In genomic region chr8:115157977-115158720, GRCm38 (mm10) we compare ENCODE assay signal across 9 mouse cellular contexts.
DNase-seq lines count a peak whose midpoint lies in the region; ATAC-seq and TF ChIP-seq lines count a peak whose summit lies in the region.
"Had no signal": no experiment of that assay in that cellular context is flagged by ENCODE, and none has a peak within 500 bp of the region (broad histone marks: within the 10 kb centered on the region; RNA-seq: fewer than 3 reads in every experiment).

No protein-coding gene starts in this region.

- intact Hi-C loops in left cerebral cortex, adult 2 months (cut with DNase I): loop anchor here (2.0 to 10.0 kb wide), 6 partner anchors 61 to 1217 kb away; partner anchors contain the start of gene Maf

- no peak for TF ChIP-seq CTCF in left cerebral cortex, adult 2 months (IDR thresholded peaks at IDR 0.05)

- H3K9ac ChIP-seq in forebrain, embryonic 13.5 days: no peak overlapping the region

- H3K4me2 ChIP-seq in forebrain, embryonic 13.5 days: peak overlapping the region; percentile 59

- 11% methylated on average over 12 of the region's 12 CpGs for WGBS in forebrain, embryonic 13.5 days
- WGBS in midbrain, embryonic 10.5 days: 32% methylated on average over 12 of the region's 12 CpGs

- no peaks in the 10 kb centered on the region for H3K36me3 ChIP-seq in forebrain, embryonic 13.5 days (ENCODE audit: poor library complexity, severe bottlenecking)
- no peaks in the 10 kb centered on the region for H3K36me3 ChIP-seq in midbrain, embryonic 10.5 days

- H3K4me3 ChIP-seq in left cerebral cortex, adult 2 months: no peak overlapping the region; the same call in 1 of the 2 replicates
- H3K4me3 ChIP-seq in forebrain, embryonic 13.5 days: no peak overlapping the region
- peak overlapping the region; percentile 45 for H3K4me3 ChIP-seq in midbrain, embryonic 10.5 days

- peak overlapping the region; percentile 71 for H3K27ac ChIP-seq in left cerebral cortex, adult 2 months
- peak overlapping the region; percentile 70; the same call in 1 of the 2 replicates for H3K27ac ChIP-seq in forebrain, embryonic 13.5 days
- H3K27ac ChIP-seq in midbrain, embryonic 10.5 days (replicated peaks): peak overlapping the region; percentile 77

- DNase-seq in left cerebral cortex, adult 2 months (ENCODE audit: extremely low spot score in 1 of 2, low spot score in 2 of 2): no peak
- DNase-seq in left cerebral cortex, adult 8-10 months (ENCODE audit: low spot score in 2 of 2): no peak
- peak; percentile 74 for DNase-seq in midbrain, embryonic 10.5 days (ENCODE audit: low spot score)
- peak; percentile 52 for DNase-seq in telencephalon, adult 2 months (ENCODE audit: low read depth, low spot score)
- DNase-seq in layer of hippocampus, adult 8-10 months (ENCODE audit: low spot score in 2 of 2): no peak
- DNase-seq in thymus, adult 18-20 months: no peak
- DNase-seq: kidney, adult 2 months had no signal

- H3K27me3 ChIP-seq in forebrain, embryonic 13.5 days: peaks cover 50% of the 10 kb centered on the region
- H3K27me3 ChIP-seq in midbrain, embryonic 10.5 days (ENCODE audit: low read depth, poor library complexity, severe bottlenecking): peaks cover 59% of the 10 kb centered on the region

- peak; percentile 90 for ATAC-seq in forebrain, embryonic 13.5 days
- ATAC-seq in erythroid progenitor cell, adult 5-6 weeks (replicated peaks; ENCODE audit: low FRiP score, poor library complexity, severe bottlenecking): no peak

- H3K9me3 ChIP-seq in forebrain, embryonic 13.5 days (replicated peaks): no peaks in the 10 kb centered on the region
- H3K9me3 ChIP-seq in midbrain, embryonic 10.5 days (replicated peaks): no peaks in the 10 kb centered on the region

- H3K4me1 ChIP-seq in forebrain, embryonic 13.5 days: peaks cover 39% of the 10 kb centered on the region
- peaks cover 44% of the 10 kb centered on the region for H3K4me1 ChIP-seq in midbrain, embryonic 10.5 days

Comparison
In these comparisons a context has a peak if more than half of its experiments do, and no peak if none do; other contexts are left out.
1. DNase-seq: peak in midbrain, embryonic 10.5 days (single experiment) and telencephalon, adult 2 months (single experiment); none in left cerebral cortex, adult 2 months (0 of 2), left cerebral cortex, adult 8-10 months (0 of 2), layer of hippocampus, adult 8-10 months (0 of 2) and thymus, adult 18-20 months (0 of 2).
2. Peak in every context shown above with its lines, with median percentiles within 50 percentile points of each other: H3K27ac ChIP-seq.